Mouse (Mus musculus): ENCODE measurements around the gene Polg2. TPM values are rescaled to one million over a fixed set of nuclear protein-coding genes. Genes with fewer than 3 reads are reported as not detected.
"Not testable (repeated sequence)": the region's sequence is repeated elsewhere in the genome, so short reads cannot be mapped to it uniquely, and the experiment has no call there.

The Polg2 gene
- total RNA-seq, 2 experiments from 2014 or later, result 6.5 to 8.5 TPM

- peak; percentile 96 for DNase-seq
Measured at GRCm38 (mm10) chr11:106788775-106789459, 9.6 kb upstream of the Polg2 start, which contains the start of the genes Ddx5 and Cep95. Ddx5 (minus strand) TSS chr11:106789185. Cep95 (plus strand) TSS chr11:106789252.

GRCm38 (mm10) chr11:106788026-106788774 is 8.9 kb upstream of the Polg2 start:
- peak; percentile 100 for DNase-seq

GRCm38 (mm10) chr11:106787131-106788025 is 8.0 kb upstream of the Polg2 start:
- peak; percentile 95 for DNase-seq

- DNase-seq, result no peak
Measured at GRCm38 (mm10) chr11:106785043-106785442, 5.7 kb upstream of the Polg2 start.

- DNase-seq, result no peak
Measured at GRCm38 (mm10) chr11:106784476-106784875, 5.1 kb upstream of the Polg2 start.

- no peak for DNase-seq
Measured at GRCm38 (mm10) chr11:106782841-106783764, 3.8 kb upstream of the Polg2 start.

- not testable (repeated sequence) for DNase-seq
Measured at GRCm38 (mm10) chr11:106782271-106782670, 2.9 kb upstream of the Polg2 start.

GRCm38 (mm10) chr11:106780590-106781220 is 1.4 kb upstream of the Polg2 start:
- no peak for DNase-seq

GRCm38 (mm10) chr11:106780089-106780425 is 720 bp upstream of the Polg2 start:
- DNase-seq, result no peak

- DNase-seq, result no peak
Measured at GRCm38 (mm10) chr11:106778589-106779387, 549 bp downstream of the Polg2 start.

GRCm38 (mm10) chr11:106778132-106778531 is 1.2 kb downstream of the Polg2 start:
- no peak for DNase-seq

GRCm38 (mm10) chr11:106777395-106777794 is 1.9 kb downstream of the Polg2 start:
- DNase-seq, result no peak

GRCm38 (mm10) chr11:106776960-106777359 is 2.4 kb downstream of the Polg2 start:
- no peak for DNase-seq

GRCm38 (mm10) chr11:106773061-106773460 is 6.3 kb downstream of the Polg2 start:
- DNase-seq, result no peak

- DNase-seq, result no peak
Measured at GRCm38 (mm10) chr11:106770195-106770974, 9.0 kb downstream of the Polg2 start.

GRCm38 (mm10) chr11:106767516-106767915 is 11.8 kb downstream of the Polg2 start:
- no peak for DNase-seq

GRCm38 (mm10) chr11:106766611-106767162 is 12.7 kb downstream of the Polg2 start:
- DNase-seq, result no peak

GRCm38 (mm10) chr11:106762800-106763185 is 16.5 kb downstream of the Polg2 start:
- DNase-seq, result no peak

Measured in adrenal gland, postnatal 10 days (tissue).